Mouse (Mus musculus) stomach, embryonic 15.5 days (tissue): ENCODE data around the gene Agtpbp1. TPM values are rescaled to one million over a fixed set of nuclear protein-coding genes. Genes with fewer than 3 reads are reported as not detected.

Source experiments
- ATAC-seq: fragments of 200-750 bp; cut with Nextera tagmentation; 2 replicates; pipeline ENCODE4 v1.8.0; 2017; ENCODE audit warnings: low read depth, moderate number of reproducible peaks, moderate TSS enrichment; ENCODE audit not compliant: insufficient read depth, low FRiP score
- H3K27ac ChIP-seq: fragments of 300-500 bp; sonication (generic); 2 replicates; pipeline ENCODE4 v1.5.1; 2015; ENCODE audit warnings: mild to moderate bottlenecking, inconsistent platforms
- H3K27me3 ChIP-seq: fragments of 300-500 bp; sonication (generic); replicated peaks from 2 replicates; pipeline ENCODE4 v1.6.1; 2015; ENCODE audit warnings: inconsistent platforms
- H3K36me3 ChIP-seq: fragments of 300-500 bp; sonication (generic); 2 replicates; pipeline ENCODE4 v1.6.1; 2015; ENCODE audit warnings: inconsistent platforms
- H3K4me1 ChIP-seq: fragments of 300-500 bp; sonication (generic); 2 replicates; pipeline ENCODE4 v1.6.1; 2015; ENCODE audit warnings: inconsistent platforms
- H3K4me2 ChIP-seq: fragments of 300-500 bp; sonication (generic); 2 replicates; pipeline ENCODE4 v1.6.1; 2015; ENCODE audit warnings: mild to moderate bottlenecking, inconsistent platforms
- H3K4me3 ChIP-seq: fragments of 300-500 bp; sonication (generic); replicated peaks from 2 replicates; pipeline ENCODE4 v1.5.1; 2015; ENCODE audit warnings: inconsistent platforms
- H3K9ac ChIP-seq: fragments of 300-500 bp; sonication (generic); 2 replicates; pipeline ENCODE4 v1.6.1; 2015; ENCODE audit warnings: inconsistent platforms
- H3K9me3 ChIP-seq: fragments of 300-500 bp; sonication (generic); 2 replicates; pipeline ENCODE4 v1.6.1; 2016; ENCODE audit warnings: inconsistent platforms
- WGBS: fragments of 180-500 bp; shearing (Covaris S2); methylation state at CpG from one replicate; pipeline ENCODE4 v1.1.7; 2015; 5-methylcytosine and 5-hydroxymethylcytosine counted together
- polyA plus RNA-seq: library from polyadenylated mRNA; unstranded; fragments of >200 nt; fragmentation: Nextera tagmentation; extraction: Ambion mirVana; gene quantifications from 2 replicates; pipeline ENCODE4 v1.2.1, GENCODE M21; 2015

Gene Agtpbp1
- polyA plus RNA-seq, 1 experiment from 2014 or later, result 20.1 TPM

- 78% methylated on average over 6 of the region's 6 CpGs for WGBS
- H3K4me1 ChIP-seq, result no peaks in the 10 kb centered on the region
- no peak overlapping the region for H3K4me3 ChIP-seq
- H3K27ac ChIP-seq, result no peak overlapping the region
- no peak overlapping the region for H3K4me2 ChIP-seq
- ATAC-seq, result no peak
- no peaks in the 10 kb centered on the region for H3K9me3 ChIP-seq
- H3K36me3 ChIP-seq, result no peaks in the 10 kb centered on the region
- H3K9ac ChIP-seq, result no peak overlapping the region
- H3K27me3 ChIP-seq, result 0 out of 2 replicates have a peak, but pooled peaks cover 3% of the 10 kb centered on the region
Observed at GRCm38 (mm10) chr13:59571107-59571506, 13.9 kb downstream of the Agtpbp1 start.

GRCm38 (mm10) chr13:59565945-59566520, 19.0 kb downstream of the Agtpbp1 start:
- no peak overlapping the region for H3K27ac ChIP-seq
- ATAC-seq, result no peak
- H3K4me1 ChIP-seq, result no peaks in the 10 kb centered on the region
- H3K9me3 ChIP-seq, result no peaks in the 10 kb centered on the region
- no peak overlapping the region for H3K4me3 ChIP-seq
- WGBS, result 49% methylated on average over 9 of the region's 9 CpGs
- H3K4me2 ChIP-seq, result no peak overlapping the region
- no peak overlapping the region for H3K9ac ChIP-seq
- 0 out of 2 replicates have a peak, but pooled peaks cover 3% of the 10 kb centered on the region for H3K27me3 ChIP-seq
- no peaks in the 10 kb centered on the region for H3K36me3 ChIP-seq

GRCm38 (mm10) chr13:59564923-59565322, 20.1 kb downstream of the Agtpbp1 start:
- H3K27ac ChIP-seq, result no peak overlapping the region
- no peaks in the 10 kb centered on the region for H3K4me1 ChIP-seq
- no peak overlapping the region for H3K4me3 ChIP-seq
- no peak for ATAC-seq
- H3K9me3 ChIP-seq, result no peaks in the 10 kb centered on the region
- WGBS, result 81% methylated on average over 10 of the region's 10 CpGs
- no peaks in the 10 kb centered on the region for H3K36me3 ChIP-seq
- no peak overlapping the region for H3K9ac ChIP-seq
- no peak overlapping the region for H3K4me2 ChIP-seq
- 0 out of 2 replicates have a peak, but pooled peaks cover 3% of the 10 kb centered on the region for H3K27me3 ChIP-seq

- no peak overlapping the region for H3K27ac ChIP-seq
- no peak overlapping the region for H3K9ac ChIP-seq
- no peak overlapping the region for H3K4me3 ChIP-seq
- no peaks in the 10 kb centered on the region for H3K36me3 ChIP-seq
- ATAC-seq, result no peak
- no peak overlapping the region for H3K4me2 ChIP-seq
- no peaks in the 10 kb centered on the region for H3K4me1 ChIP-seq
- H3K9me3 ChIP-seq, result no peaks in the 10 kb centered on the region
- 0 out of 2 replicates have a peak, but pooled peaks cover 3% of the 10 kb centered on the region for H3K27me3 ChIP-seq
- WGBS, result 77% methylated on average over 4 of the region's 4 CpGs
Observed at GRCm38 (mm10) chr13:59564505-59564904, 20.5 kb downstream of the Agtpbp1 start.

GRCm38 (mm10) chr13:59562471-59562870, 22.6 kb downstream of the Agtpbp1 start:
- Histone ChIP-seq H3K9ac (no peak overlapping the region), H3K4me2 (no peak overlapping the region), H3K4me1 (no peaks in the 10 kb centered on the region), H3K4me3 (no peak overlapping the region), H3K27ac (no peak overlapping the region), H3K27me3 (no peaks in the 10 kb centered on the region), H3K36me3 (no peaks in the 10 kb centered on the region), H3K9me3 (no peaks in the 10 kb centered on the region)
- 79% methylated on average over 2 of the region's 2 CpGs for WGBS
- no peak for ATAC-seq

GRCm38 (mm10) chr13:59558776-59559175, 26.3 kb downstream of the Agtpbp1 start:
- peaks cover 10% of the 10 kb centered on the region; the same call in 1 of the 2 replicates for H3K4me1 ChIP-seq
- no peaks in the 10 kb centered on the region for H3K36me3 ChIP-seq
- H3K9me3 ChIP-seq, result no peaks in the 10 kb centered on the region
- no peak overlapping the region for H3K9ac ChIP-seq
- no peak overlapping the region for H3K27ac ChIP-seq
- no peak overlapping the region for H3K4me3 ChIP-seq
- no peak for ATAC-seq
- no peaks in the 10 kb centered on the region for H3K27me3 ChIP-seq
- 88% methylated on average over 5 of the region's 5 CpGs for WGBS
- no peak overlapping the region for H3K4me2 ChIP-seq

- H3K9ac ChIP-seq, result peak overlapping the region; percentile 76
- peak overlapping the region; percentile 71 for H3K27ac ChIP-seq
- no peaks in the 10 kb centered on the region for H3K27me3 ChIP-seq
- peak overlapping the region; percentile 77 for H3K4me2 ChIP-seq
- ATAC-seq, result peak; percentile 87
- no peaks in the 10 kb centered on the region for H3K9me3 ChIP-seq
- peak overlapping the region; percentile 79 for H3K4me3 ChIP-seq
- 2% methylated on average over 27 of the region's 73 CpGs for WGBS
- peaks cover 10% of the 10 kb centered on the region; the same call in 1 of the 2 replicates for H3K4me1 ChIP-seq
- no peaks in the 10 kb centered on the region for H3K36me3 ChIP-seq
Observed at GRCm38 (mm10) chr13:59557185-59557985, 27.6 kb downstream of the Agtpbp1 start.

GRCm38 (mm10) chr13:59556670-59557069, 28.4 kb downstream of the Agtpbp1 start:
- peaks cover 10% of the 10 kb centered on the region; the same call in 1 of the 2 replicates for H3K4me1 ChIP-seq
- H3K27ac ChIP-seq, result peak overlapping the region; percentile 71
- no peaks in the 10 kb centered on the region for H3K27me3 ChIP-seq
- H3K4me3 ChIP-seq, result peak overlapping the region; percentile 79
- H3K9ac ChIP-seq, result peak overlapping the region; percentile 76
- peak overlapping the region; percentile 77 for H3K4me2 ChIP-seq
- no peaks in the 10 kb centered on the region for H3K36me3 ChIP-seq
- ATAC-seq, result peak; percentile 77
- H3K9me3 ChIP-seq, result no peaks in the 10 kb centered on the region
- WGBS, result under 1% methylated on average over 43 of the region's 45 CpGs

GRCm38 (mm10) chr13:59555613-59556192, 29.3 kb downstream of the Agtpbp1 start:
- H3K4me3 ChIP-seq, result 0 out of 2 replicates have a peak overlapping the region, but pooled peaks have one; percentile 10
- WGBS, result 59% methylated on average over 8 of the region's 8 CpGs
- H3K27ac ChIP-seq, result no peak overlapping the region
- peak overlapping the region; percentile 77 for H3K4me2 ChIP-seq
- no peak overlapping the region for H3K9ac ChIP-seq
- no peaks in the 10 kb centered on the region for H3K27me3 ChIP-seq
- no peak for ATAC-seq
- H3K36me3 ChIP-seq, result no peaks in the 10 kb centered on the region
- H3K9me3 ChIP-seq, result no peaks in the 10 kb centered on the region
- H3K4me1 ChIP-seq, result peaks cover 10% of the 10 kb centered on the region; the same call in 1 of the 2 replicates

GRCm38 (mm10) chr13:59554772-59555505, 30.1 kb downstream of the Agtpbp1 start:
- Histone ChIP-seq H3K27ac (no peak overlapping the region), H3K9me3 (no peaks in the 10 kb centered on the region), H3K4me1 (peaks cover 10% of the 10 kb centered on the region; the same call in 1 of the 2 replicates), H3K36me3 (no peaks in the 10 kb centered on the region), H3K4me3 (0 out of 2 replicates have a peak overlapping the region, but pooled peaks have one; percentile 10), H3K27me3 (no peaks in the 10 kb centered on the region), H3K9ac (no peak overlapping the region), H3K4me2 (peak overlapping the region; percentile 77)
- 58% methylated on average over 17 of the region's 17 CpGs for WGBS
- no peak; the same call in 1 of the 2 replicates for ATAC-seq

- H3K27ac ChIP-seq, result no peak overlapping the region
- ATAC-seq, result no peak
- peaks cover 10% of the 10 kb centered on the region; the same call in 1 of the 2 replicates for H3K4me1 ChIP-seq
- no peak overlapping the region for H3K9ac ChIP-seq
- no peaks in the 10 kb centered on the region for H3K36me3 ChIP-seq
- H3K9me3 ChIP-seq, result no peaks in the 10 kb centered on the region
- WGBS, result 60% methylated on average over 2 of the region's 2 CpGs
- no peaks in the 10 kb centered on the region for H3K27me3 ChIP-seq
- H3K4me2 ChIP-seq, result no peak overlapping the region
- H3K4me3 ChIP-seq, result no peak overlapping the region
Observed at GRCm38 (mm10) chr13:59552751-59553150, 32.3 kb downstream of the Agtpbp1 start.
